Mouse (Mus musculus): ENCODE measurements around the gene Gm49403.
A peak's percentile ranks its signal among the peaks of the same experiment; 100 is the strongest.

The Gm49403 gene

DNA sequence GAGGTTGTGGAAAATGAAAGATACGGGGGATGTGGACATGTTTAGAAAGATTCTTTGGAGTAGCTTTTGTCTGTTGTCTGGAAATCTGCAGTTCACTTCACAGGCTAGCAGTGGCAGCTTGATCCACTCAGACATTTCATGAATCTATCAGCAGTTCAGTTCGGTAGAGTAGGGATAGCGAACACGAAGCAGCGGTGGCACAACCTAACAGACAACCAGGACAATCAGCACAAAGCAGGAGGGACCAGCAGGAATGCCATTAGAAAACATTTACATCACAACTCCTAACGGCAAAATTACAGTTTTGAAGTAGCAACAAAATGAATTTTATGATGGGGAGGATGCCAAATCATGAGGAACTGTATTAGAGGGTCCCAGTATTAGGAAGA, 35.9 kb downstream of the Gm49403 start:
- DNase-seq: peak in 1 of 2 experiments; percentile 25

- peak; percentile 97 to 98 for DNase-seq
Observed at GRCm38 (mm10) chr19:8920073-8920736, 36.5 kb downstream of the Gm49403 start, which contains the start of gene B3gat3. B3gat3 (plus strand) TSS chr19:8920374.

GRCm38 (mm10) chr19:8920836-8921291, 37.1 kb downstream of the Gm49403 start:
- peak; percentile 41 to 66 for DNase-seq

DNA sequence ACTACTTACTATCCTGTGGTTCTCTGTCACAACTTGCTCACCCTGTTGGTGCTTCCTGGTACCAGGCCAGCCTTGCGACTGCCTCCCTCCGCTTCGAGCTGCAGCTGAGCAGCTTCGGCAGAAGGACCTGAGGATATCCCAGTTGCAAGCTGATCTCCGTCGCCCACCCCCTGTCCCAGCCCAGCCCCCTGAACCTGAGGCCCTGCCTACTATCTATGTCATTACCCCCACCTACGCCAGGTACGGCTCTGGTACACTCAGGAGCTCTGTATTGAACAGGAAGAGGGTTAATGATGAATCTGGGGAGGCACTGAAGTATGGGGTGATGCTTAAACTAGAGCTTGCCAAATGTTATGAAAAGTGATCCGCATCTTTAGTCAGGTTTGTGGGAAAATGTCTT, 38.0 kb downstream of the Gm49403 start:
- no peak for DNase-seq

DNA sequence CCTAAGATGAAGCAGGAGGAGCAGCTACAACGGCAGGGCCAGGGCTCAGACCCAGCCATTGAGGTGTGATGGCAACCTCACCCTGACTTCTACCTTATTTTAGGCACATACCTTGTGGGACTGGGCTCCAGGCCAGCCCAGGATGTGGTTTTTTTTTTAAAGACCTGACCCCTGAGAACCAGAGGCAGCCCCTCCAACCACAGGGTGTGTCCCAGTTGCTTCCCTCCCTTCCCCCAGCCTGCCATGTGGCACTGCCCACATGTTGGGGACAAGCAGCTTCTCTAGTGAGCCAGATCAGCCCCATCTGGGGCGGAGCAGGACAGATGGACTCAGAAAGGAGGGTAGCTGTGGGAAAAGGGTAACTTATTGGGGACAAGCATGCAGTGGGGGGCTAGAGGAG, 43.0 kb downstream of the Gm49403 start:
- no peak for DNase-seq

- no peak for DNase-seq
Observed at GRCm38 (mm10) chr19:8927891-8928525, 44.3 kb downstream of the Gm49403 start.

DNA sequence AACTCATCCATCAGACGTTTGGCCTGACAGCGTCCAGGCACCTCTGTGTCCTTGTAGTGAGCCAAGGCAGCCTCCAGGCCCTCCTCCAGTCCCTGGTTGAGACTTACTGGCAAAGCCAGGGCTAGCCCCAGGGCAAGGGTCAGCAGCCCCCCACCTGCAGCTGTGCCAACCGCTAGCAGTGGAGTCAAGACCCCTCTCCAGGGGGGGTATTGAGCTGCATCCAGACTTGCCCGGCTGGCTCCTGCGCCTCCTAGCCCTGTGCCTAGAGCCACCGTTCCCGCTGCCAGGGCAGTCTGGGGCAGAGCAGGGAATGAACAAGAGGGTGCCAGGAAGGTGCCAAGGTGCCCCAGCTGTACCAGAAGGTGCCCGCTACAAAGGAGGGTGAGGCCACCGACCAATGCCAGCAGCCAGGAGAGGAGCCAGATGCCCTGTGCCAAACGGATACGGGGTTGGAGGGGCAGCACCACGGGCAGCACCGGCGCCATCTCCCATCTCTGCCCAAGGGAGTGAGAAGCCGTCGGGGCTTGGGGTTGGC, 45.0 kb downstream of the Gm49403 start:
- peak in 1 of 2 experiments; percentile 19 for DNase-seq

- DNase-seq: peak; percentile 91 to 94
Observed at GRCm38 (mm10) chr19:8929224-8930088, 45.7 kb downstream of the Gm49403 start, which contains the start of the genes Rom1 and Eml3. Rom1 (minus strand) TSS chr19:8929356. Eml3 (plus strand) TSS chr19:8929552.

DNA sequence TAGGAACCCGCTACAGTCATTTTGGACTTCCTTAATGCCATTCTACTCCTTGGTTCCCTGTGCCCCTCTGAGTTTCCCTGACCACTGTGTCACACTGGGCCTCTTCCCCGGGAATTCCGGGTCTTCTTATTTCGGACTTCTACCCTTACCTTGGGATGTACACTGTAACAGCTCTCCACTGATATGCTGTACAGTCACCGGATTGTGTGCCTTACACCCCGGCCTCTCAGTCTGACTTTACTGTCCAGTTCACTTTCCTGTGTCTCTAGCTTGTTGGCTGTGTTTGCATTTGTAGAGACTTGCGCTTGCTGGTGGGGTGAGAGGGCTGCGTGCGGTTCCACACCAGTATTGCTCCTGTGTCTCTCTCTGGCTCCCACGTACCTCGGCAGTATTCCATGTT, 46.4 kb downstream of the Gm49403 start:
- DNase-seq: peak; percentile 22 to 34

GRCm38 (mm10) chr19:8930771-8931170, 47.0 kb downstream of the Gm49403 start:
- DNase-seq: no peak

DNA sequence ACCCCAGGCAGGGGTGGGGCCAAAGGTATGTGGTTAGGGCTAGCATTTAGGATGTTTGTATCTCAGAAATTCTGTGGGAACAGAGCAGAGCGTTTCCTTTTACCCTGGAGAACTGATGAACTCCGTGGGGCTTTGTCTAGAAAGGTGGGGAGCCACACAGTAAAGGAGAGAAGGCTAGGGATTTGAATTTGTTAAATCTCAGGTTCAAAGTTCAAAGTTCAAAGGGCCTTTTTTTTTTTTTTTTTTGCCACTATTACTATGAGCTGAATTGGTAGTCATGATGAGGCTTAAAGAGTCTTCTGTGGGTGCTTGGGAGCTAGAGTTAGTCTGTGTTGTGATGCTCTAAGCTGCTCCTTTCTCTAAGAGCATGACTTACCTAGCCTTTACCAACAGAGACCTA, 53.0 kb downstream of the Gm49403 start:
- no peak for DNase-seq
